Mouse (Mus musculus) brain, embryonic 18.5 days (tissue): ENCODE measurements around the gene Thap7.
"Not testable (repeated sequence)": the region's sequence is repeated elsewhere in the genome, so short reads cannot be mapped to it uniquely, and the experiment has no call there.

Source experiments
- DNase-seq: peaks from one replicate; pipeline ENCODE4 v3.0.0-alpha.2; 2012; ENCODE audit warnings: low read depth, low spot score

Gene Thap7

DNA sequence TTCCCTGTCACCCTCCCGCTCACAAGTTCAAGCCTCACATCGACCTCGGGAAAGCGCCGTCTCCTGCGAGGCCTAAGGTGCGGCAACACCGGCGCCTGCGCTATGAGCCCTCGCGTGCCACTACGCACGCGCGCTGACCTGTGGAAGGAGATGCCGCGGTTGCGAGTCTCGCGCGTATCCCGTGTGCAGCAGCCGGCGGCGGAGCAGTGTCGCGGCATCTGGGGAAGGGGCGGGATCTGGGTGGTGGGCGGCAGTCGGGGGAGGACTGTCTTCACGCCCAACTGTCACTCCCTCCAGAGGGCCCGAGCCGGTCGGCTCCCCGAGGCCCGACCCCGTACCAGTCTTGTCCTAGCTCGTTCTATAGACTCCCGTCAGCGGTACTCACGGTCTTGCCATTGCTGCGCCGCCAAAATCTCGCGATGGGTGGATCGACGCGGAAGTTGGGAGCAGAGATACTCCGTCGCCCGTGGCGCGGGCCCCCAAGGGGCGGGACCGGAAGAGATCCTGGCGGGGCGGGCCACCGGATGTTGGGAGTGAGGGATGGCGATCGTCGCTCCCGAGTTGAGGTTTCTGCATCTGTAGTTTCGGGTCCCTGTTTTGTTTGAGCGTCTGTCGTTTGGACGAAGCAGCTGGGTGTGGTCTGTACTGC lies at the start of gene Thap7:
Gene Thap7, minus strand, starts transcription at position 497 of the 649 bp plus-strand sequence.
- DNase-seq = peak; percentile 96

DNA sequence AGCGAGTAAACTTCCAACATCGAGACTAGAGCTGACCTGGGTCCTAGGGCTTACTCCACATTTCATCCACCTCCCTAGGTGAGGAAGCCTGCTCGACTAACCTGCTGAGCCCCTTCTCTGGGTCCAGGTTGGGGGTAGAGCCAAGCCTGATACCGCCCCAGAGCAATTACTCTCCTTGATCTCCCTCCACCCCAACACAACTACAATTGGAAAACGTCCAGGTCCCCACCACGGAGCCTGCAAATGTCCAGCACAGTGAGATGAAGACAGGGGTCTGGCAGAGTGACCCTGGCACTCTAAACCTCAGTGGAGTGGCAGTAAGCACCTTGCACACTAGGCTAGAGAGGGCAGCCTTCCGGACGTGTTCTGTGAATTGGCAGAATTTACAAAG lies 45.9 kb upstream of the Thap7 start:
- no peak for DNase-seq

DNA sequence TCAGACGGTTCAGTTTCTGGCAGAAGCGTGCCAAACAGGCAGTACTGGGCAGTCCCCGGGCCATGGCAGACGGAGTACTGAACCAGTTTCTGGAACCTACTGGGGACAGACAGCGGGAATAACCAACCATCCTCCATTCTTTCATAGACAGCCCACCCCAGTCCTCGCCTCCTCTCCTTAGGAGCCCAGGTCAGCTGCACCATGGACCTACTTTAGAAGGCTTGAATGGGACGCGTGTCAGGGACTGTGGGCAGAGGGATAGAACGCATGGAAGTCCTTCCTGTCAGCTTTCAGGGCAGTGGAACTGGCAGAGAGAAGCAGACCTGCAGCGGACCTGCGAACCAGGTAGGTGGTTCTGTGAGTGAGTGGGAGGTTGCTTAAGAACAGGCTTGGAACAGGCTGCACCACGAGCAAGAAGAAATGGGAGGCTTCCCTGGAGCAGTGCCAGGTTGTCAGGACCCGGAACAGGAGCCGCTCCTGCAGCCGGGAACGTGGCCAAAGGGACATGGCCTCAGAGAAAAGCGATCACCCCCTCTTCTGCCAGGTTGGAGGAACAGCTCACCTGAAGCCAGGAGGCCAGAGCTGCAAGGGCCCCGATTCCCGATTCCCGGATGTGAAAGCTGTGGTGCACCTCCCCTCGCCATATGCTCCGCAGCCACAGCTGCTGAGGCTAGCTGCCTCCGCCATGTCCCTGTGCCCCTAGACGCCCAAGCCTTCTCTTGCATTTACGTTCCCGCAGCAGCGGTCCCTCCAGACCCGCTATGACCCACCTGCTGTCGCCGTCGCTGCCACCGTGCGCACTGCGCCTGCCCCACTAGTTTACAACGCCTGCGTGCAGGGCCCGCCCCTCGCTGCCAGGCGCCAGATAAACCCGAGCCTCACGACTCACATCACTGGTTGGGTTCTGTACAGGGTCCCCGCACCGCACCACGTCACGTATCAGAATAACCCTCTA lies 45.2 kb upstream of the Thap7 start:
- no peak for DNase-seq

DNA sequence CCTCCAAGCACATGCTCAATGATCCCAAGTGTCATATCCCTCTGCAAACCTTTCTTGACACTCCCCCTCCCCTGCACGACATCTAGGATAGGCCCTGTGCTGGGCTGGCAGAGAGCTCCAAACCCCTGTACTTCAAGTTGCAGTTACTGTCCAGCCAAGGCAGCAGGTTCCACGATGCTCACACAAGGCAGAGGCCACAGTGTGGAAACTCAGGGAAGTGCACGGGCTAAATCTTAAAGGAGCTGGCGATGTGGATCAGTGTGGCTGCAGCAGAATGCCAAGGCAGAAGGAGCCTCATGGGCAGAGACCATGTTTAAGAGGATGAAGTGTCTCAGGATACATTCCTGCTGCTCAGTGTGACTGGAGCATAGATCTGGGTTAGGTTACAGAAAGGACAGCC lies 35.2 kb upstream of the Thap7 start:
- no peak for DNase-seq

DNA sequence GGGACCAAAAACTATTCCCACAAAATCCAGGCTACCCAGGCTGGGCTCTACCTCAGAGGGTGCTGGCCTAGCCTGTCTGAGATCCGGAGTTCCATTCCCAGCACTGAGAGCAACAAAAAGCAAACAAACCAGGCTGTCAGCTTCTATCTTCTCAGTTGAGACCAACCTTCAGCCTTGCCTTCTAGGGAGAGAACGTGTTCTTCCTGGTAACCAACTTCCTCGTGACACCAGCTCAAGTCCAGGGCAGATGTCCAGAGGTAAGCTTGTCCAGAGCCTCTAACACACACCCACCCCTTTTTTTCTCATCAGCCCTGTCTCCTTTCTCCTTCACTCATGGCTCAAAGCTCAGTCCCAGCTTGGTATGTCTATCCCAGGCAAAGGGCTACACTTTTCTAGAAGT lies 33.8 kb upstream of the Thap7 start:
- no peak for DNase-seq

DNA sequence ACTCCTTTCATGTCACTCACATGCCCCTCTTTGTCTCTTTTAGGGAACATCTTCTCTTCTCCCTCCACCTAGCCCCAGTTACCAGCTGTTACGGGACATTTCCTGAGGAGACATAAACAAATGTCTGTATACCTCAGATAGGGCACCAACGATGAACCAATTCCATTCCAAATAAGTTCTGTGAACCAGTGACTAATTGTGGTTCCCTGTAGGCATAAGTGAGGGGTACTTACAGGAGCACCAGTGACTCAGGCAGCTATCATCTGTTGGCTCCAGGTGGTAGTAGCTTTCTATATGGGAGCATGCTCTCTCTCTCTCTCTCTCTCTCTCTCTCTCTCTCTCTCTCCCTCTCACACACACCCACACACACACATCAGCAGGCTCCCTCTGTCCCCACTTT lies 33.3 kb upstream of the Thap7 start:
- DNase-seq = no peak

DNA sequence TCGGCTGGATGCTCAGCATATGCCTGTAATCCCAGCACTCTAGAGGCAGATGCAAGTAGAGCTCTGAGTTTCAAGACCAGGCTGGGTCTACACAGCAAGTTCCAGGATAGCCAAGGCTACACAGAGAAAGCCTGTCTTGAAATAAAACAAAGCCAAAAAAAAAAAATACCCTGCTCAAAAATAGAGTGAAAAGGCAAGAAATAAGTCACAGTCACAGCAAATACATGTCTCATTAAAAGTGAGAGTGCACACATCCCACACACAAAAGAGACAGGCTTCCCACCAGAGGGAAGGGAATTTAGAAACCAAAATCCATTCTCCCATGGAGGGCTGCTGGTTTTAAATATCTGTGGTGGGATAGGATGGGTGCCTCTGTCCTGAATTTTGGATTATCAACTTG lies 32.6 kb upstream of the Thap7 start:
- DNase-seq = no peak

DNA sequence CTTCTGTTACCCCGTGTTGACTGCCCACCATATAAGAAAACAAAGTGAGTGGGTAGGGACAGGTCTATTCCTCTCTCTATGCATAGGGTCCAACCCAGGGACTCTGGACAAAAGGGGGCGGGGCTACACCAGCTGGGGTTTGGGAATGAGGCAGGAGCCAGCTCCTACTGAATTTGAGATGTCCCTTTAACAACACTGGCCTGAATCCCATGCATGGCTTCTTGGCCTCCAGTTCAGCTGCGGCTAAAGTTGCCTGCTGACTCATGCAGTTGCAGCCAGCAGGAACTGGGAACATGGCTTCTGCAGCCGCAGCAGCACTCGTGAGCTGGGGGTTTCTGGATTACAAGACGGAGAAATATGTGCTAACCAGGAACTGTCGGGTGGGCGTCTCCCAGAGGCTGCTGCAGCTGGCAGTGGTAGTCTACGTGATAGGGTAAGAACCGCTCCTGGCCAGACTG lies 30.8 kb upstream of the Thap7 start, which contains the start of gene P2rx6:
Gene P2rx6, plus strand, starts transcription at position 135 of the 458 bp plus-strand sequence.
- no peak for DNase-seq

DNA sequence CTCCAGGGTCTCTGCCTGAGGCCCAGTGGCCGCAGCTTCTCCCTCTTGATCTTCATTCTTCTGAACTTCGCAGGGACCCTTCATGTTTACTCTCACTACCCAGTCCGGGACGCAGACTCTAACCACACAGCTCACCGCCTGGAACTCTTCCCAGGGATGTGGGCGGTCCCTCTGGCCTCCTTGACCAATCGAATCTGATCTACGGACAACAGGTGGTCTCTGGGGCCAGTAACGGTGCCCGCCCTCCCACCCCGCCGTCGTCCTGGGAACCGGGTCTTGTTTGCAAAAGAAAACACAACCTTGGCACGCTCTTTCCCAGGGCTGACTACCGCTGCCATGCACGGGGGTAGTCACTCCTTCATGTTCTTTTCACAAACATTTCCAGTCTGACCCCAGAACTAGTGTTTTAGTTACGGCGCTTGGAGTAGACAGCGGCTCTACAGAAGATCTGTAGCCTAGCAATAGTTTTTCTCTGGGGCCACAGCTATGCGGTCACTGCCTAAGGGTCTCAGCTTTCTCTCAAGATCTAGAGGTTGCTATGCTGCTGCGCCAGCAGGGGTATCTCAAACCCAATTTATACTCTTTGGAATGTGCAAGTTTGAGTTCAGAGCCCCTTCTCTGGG lies 30.3 kb upstream of the Thap7 start, which contains the start of gene Lrrc74b:
Gene Lrrc74b, minus strand, starts transcription at position 120 of the 623 bp plus-strand sequence.
- DNase-seq = no peak

DNA sequence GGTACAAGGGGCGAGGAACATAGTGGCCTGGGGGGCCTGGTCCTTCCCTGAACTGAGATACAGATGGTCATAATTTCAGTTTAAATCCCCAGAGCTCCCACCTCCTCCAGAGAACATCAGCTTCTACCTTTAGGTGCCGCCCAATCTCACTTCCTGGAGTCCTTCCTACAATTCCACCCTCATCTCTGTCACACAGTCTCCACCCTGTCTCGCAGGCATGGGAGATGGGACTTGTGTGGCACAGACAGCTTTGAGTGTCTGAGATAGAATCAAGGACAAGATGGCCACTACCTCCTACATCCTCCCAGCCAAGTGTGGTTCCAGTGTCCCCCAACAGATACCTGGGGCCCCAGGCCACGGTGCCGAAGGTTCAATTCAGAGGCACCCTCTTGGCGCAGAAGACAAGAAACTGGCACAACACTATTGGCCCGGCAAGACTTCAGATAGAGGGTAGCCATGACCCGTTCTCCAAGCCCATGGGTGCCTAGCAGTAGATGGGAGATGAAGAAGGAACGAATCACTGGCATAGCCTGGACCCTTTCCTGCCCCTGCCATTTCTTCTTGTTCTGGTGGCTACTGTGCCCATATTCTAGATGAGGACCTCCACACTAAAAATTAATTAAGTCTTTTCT lies 28.6 kb upstream of the Thap7 start:
- DNase-seq = no peak

DNA sequence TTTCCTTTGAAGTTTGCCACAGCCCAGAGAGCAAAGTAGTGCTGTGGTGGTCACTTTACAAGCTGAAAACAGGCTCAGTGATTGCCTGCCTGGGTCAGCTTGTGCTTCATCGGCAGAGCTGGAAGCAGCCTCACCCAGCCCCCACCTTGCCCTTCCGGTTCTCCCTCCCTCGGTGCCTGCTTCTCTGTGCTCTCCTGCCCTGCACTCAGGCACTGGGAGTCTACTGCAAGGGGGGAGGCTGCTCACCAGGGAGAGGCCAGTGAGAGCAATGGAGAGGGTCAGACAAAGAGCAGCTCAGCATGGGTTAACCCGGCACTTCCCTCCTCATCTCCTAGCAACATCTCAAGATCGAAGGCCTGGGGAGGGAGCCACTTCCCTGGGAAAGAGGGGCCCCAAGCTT lies 27.9 kb upstream of the Thap7 start:
- no peak for DNase-seq

DNA sequence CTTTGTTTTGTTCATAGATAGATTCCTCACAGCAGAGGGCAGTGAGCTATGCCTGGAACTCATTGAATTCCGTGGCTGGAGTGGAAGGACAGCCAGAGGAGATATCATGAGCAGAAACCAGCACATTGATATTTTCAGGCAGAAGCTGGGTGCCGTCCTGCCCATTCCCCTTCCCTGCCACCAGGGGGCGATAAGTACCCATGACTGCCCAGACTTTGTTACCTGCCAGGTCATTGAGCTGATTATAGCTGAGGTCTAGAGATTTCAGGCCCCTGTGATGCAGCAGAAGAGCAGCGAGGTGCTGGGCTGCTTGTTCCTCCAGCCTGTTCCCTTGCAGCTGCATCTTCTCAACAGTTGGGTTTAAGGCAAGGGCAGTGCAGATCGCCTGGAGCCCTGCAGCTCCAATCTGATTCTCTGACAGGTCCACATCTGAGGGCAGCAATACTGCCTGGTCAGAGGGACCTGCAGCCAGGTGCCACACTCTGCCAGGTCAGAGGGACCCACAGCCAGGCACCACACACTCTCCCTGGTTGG lies 27.1 kb upstream of the Thap7 start:
- no peak for DNase-seq

DNA sequence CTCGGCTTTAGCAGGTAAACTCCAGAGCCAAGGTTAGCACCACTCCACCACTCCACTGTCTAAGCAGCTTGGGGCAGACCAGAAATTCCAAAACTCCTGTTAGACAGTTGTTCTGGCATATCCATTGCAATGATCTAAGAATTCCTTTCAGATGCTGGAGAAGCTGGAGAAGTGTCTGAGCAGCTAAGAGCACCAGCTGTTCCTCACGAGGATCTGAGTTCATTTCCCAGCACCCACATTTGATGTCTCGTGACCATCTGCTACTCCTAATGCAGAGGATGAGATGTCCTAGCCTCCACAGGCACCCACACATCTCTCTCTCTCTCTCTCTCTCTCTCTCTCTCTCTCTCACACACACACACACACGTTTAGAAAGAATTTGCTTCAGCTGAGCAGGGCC lies 26.0 kb upstream of the Thap7 start:
- DNase-seq = no peak

DNA sequence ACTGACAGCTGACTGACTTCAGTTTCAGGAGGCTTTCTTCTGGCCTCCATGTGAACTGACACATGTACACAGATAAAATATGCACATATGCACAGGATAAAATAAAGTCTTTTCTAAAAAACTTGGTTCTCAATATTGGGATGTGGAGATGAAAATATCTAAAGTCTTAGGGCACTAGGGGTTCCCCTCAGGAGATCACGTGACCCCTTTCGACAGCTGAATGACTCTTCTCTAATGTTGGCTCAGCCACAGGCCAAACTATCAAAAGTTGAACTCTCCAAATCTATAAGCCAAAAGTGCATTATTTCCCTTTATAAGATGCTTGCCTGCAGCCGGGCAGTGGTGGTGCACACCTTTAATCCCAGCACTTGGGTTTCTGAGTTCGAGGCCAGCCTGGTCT lies 25.2 kb upstream of the Thap7 start:
- no peak for DNase-seq

DNA sequence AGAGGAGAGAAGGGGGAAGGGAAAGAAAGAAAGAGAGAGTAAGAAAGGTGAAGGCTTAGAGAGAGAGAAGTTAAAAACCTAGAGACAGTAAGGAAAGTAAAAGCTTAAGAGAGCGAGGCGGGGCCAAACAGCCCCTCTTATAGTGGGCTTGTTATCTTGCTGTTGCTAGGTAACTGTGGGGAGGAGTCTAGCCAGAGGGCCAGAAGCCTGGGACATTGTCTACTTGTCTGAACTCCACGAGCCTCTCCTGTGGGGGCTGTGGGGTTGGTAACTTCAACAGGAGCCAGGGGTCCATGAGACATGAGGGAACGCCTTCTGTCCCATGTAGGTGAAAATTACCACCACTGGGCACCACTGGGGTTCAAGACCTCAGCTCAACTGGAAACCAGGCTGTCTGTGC lies 23.8 kb upstream of the Thap7 start:
- not testable (repeated sequence) for DNase-seq

DNA sequence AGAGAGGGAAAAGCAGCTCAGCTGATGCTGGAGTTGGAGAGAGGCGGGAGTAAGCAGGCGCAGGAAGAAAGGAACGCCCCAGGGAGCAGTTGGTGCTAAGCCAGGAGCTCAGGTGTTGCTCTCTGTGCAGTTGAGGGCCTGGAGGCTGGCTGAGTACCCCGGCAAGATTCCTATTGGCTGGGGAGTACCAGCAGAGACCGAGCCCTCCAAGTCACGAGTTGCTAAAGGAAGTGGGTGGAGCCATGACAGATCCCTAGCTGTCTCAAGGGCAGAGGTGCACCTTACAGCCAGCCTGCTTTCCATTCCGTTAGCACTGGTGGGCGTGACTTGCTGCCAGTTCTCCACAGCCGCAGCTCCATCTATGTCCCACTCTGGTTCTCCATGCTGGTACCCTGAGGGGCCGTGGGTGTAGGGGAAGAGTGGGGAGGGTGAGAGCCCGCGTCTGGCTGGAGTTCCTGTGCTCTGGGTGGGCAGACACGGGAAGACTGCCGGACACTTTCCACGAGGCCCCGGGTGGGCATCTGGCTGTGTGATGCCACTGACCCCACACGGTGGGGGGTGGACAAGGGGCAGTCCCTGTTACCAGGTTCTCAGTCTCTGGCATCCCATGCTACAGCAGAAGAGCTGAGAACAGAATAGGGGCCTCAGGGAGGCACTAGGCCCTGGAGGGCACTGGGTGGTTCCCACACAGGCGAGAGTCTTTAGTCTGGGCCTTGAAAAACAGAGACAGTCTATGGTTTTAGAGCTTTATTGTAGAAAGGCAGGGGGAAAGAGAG lies 23.2 kb upstream of the Thap7 start:
- no peak for DNase-seq

DNA sequence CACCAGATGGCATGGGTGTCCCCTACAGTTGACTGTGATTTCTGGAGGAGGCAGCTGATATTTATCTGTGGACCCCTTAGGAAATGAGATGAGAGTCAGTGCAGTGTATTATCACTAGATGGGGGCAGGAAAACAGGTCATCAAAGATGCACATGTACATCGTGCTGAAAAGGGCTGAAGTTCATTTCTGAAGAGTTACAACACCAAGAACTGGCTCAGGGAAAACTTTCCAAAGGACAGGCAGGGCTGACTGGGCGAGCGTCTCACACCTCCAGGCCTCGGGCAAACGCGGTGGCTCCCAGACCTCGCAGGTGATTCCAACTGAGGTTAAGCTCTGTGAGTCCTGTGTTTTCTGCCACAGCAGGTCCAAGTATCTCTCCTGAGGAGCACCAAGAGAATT lies 21.9 kb upstream of the Thap7 start:
- DNase-seq = no peak

DNA sequence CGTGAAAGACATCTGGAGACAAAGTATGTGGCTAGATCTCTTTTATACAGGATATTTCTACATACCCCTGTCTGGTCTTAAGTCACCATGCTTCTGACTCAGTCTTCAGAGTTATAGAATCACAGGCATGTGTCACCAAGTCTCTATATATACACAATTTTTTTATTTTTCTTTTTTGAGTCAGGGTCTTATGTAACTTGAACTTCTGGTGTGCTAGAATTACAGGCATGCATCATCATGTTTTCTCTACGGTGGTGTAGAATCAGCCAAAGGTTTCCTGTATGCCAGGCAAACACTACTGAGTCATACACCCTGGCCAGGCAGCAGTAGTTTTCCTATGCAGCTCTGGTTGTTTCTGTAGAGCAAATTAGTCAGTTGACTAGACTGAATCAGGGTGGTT lies 11.7 kb upstream of the Thap7 start:
- no peak for DNase-seq

DNA sequence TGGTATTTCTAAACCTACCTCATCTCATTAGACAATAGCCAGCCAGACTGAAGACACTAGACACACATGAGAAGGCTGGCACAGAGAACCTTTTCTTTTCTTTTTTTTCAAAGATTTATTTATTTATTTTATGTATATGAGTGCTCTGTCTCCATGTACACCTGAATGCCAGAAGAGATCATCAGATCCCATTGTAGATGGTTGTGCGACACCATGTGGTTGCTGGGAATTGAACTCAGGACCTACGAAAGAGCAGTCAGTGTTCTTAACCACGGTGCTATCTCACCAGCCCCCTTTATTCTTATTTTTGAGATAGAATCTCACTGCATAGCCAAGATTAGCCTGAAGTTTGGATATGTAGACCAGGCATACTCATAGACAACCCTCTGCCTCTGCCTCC lies 5.6 kb upstream of the Thap7 start:
- DNase-seq = no peak

DNA sequence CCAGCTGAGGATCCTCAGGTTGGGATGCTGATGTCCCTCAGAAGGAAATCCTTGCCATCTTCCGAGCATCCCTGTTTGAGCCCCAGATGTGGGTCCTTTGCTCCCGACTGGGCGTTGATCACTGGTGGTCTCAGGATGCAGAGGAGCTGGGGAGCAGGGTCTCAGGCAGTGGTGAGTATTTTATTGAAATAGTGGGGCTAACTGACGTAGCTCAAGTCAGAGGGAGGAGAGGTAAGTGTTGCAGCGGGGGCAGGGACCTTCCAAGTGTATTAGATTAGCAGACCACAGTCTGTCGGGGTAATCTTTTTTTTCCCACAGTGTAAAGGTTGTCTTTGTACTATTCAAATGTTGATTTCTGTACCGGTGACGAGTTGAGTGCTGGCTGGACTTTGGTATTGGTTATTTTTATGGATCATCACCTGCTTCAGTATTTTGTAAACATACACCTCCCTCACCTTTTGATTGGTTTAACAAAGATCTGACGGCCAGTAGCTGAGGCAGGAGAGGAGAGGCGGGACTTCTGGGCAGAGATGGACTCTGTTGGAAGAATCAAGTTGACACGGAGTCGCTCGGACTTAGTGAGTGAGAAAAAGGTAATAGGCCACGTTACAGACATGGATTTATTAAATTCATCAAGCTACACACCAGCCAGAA lies 1.9 kb upstream of the Thap7 start:
- no peak for DNase-seq
